Mouse (Mus musculus): ENCODE measurements around the gene Parp1. TPM values are rescaled to one million over a fixed set of nuclear protein-coding genes. Genes with fewer than 3 reads are reported as not detected.
"Not testable (repeated sequence)": the region's sequence is repeated elsewhere in the genome, so short reads cannot be mapped to it uniquely, and the experiment has no call there.

Parp1 gene
- polyA plus RNA-seq, 1 experiment = 29.2 TPM

DNA sequence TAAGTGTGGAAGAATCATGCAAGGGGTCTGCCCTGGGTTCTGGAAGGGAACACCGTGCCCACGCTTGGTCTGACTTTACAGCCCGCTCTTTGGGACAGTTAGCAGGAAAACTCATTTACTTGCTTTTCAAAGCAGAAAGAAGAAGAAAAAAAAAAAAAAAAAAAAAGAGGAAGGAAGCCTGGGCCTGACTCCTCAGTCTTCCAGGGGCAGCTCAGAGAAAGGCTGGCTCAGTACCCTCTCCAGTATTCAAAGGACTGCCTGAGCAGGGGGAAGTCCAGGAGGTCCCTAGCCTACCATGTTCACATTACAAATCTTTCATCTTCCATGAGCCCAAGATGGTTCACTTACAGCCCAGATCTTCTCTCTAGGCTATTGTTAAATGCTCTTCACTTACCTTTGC, 48.0 kb downstream of the Parp1 start:
- TF ChIP-seq MYOD1 (IDR thresholded peaks at IDR 0.05; ENCODE audit: control insufficient read depth in 1 of 3, insufficient read length in 2 of 3, low read depth in 2 of 3) (no peak), SRF (IDR thresholded peaks at IDR 0.05; ENCODE audit: control insufficient read depth, insufficient read length, low read depth) (no peak), TCF3 (IDR thresholded peaks at IDR 0.05; ENCODE audit: insufficient read length, low read depth) (no peak), REST (IDR thresholded peaks at IDR 0.05; ENCODE audit: insufficient read depth, insufficient read length) (no peak), MAX (IDR thresholded peaks at IDR 0.05; ENCODE audit: low read depth) (no peak), CEBPB (IDR thresholded peaks at IDR 0.05; ENCODE audit: insufficient read depth, poor library complexity, severe bottlenecking) (no peak), MYOG (IDR thresholded peaks at IDR 0.05; ENCODE audit: control insufficient read depth in 1 of 3, insufficient read depth in 1 of 3, insufficient read length in 2 of 3, low read depth in 2 of 3) (no peak), USF1 (IDR thresholded peaks at IDR 0.05; ENCODE audit: low read depth) (no peak), TCF12 (IDR thresholded peaks at IDR 0.05; ENCODE audit: insufficient read depth, poor library complexity, severe bottlenecking) (no peak), POLR2AphosphoS2 (IDR thresholded peaks at IDR 0.05; ENCODE audit: insufficient read length, low read depth) (no peak)
- Histone ChIP-seq H3K36me3 (ENCODE audit: control insufficient read depth, insufficient read depth) (no peaks in the 10 kb centered on the region), H3ac (ENCODE audit: control insufficient read depth, insufficient read length) (no peak overlapping the region), H3K4me2 (ENCODE audit: low read depth) (no peak overlapping the region), H3K79me2 (ENCODE audit: control insufficient read depth, insufficient read depth) (no peaks in the 10 kb centered on the region), H3K27me3 (ENCODE audit: control insufficient read depth, insufficient read depth, insufficient read length) (no peaks in the 10 kb centered on the region), H3K4me3 (no peak overlapping the region)

GRCm38 (mm10) chr1:180622389-180622788, 53.7 kb downstream of the Parp1 start:
- no peak for TF ChIP-seq TCF12 (IDR thresholded peaks at IDR 0.05; ENCODE audit: insufficient read depth, poor library complexity, severe bottlenecking)
- Histone ChIP-seq H3K4me3 (no peak overlapping the region), H3K36me3 (ENCODE audit: control insufficient read depth, insufficient read depth) (no peaks in the 10 kb centered on the region), H3K4me2 (ENCODE audit: low read depth) (no peak overlapping the region), H3K27me3 (ENCODE audit: control insufficient read depth, insufficient read depth, insufficient read length) (no peaks in the 10 kb centered on the region), H3ac (ENCODE audit: control insufficient read depth, insufficient read length) (no peak overlapping the region), H3K79me2 (ENCODE audit: control insufficient read depth, insufficient read depth) (no peaks in the 10 kb centered on the region)

GRCm38 (mm10) chr1:180623911-180624310, 55.2 kb downstream of the Parp1 start:
- TF ChIP-seq REST (IDR thresholded peaks at IDR 0.05; ENCODE audit: insufficient read depth, insufficient read length) (no peak), POLR2A (IDR thresholded peaks at IDR 0.05; ENCODE audit: insufficient read length, low read depth) (no peak), TCF3 (IDR thresholded peaks at IDR 0.05; ENCODE audit: insufficient read length, low read depth) (no peak)
- Histone ChIP-seq H3K4me3 (no peak overlapping the region), H3K79me2 (ENCODE audit: control insufficient read depth, insufficient read depth) (no peaks in the 10 kb centered on the region), H3ac (ENCODE audit: control insufficient read depth, insufficient read length) (no peak overlapping the region), H3K36me3 (ENCODE audit: control insufficient read depth, insufficient read depth) (no peaks in the 10 kb centered on the region), H3K27me3 (ENCODE audit: control insufficient read depth, insufficient read depth, insufficient read length) (no peaks in the 10 kb centered on the region), H3K4me2 (ENCODE audit: low read depth) (no peak overlapping the region)

GRCm38 (mm10) chr1:180626141-180626540, 57.4 kb downstream of the Parp1 start:
- TF ChIP-seq TCF12 (IDR thresholded peaks at IDR 0.05; ENCODE audit: insufficient read depth, poor library complexity, severe bottlenecking) (no peak), POLR2AphosphoS2 (IDR thresholded peaks at IDR 0.05; ENCODE audit: insufficient read length, low read depth) (no peak), MYOD1 (IDR thresholded peaks at IDR 0.05; ENCODE audit: control insufficient read depth in 1 of 3, insufficient read length in 2 of 3, low read depth in 2 of 3) (no peak), E2F4 (IDR thresholded peaks at IDR 0.05; ENCODE audit: insufficient read depth) (no peak), REST (IDR thresholded peaks at IDR 0.05; ENCODE audit: insufficient read depth, insufficient read length) (no peak), CEBPB (IDR thresholded peaks at IDR 0.05; ENCODE audit: insufficient read depth, poor library complexity, severe bottlenecking) (no peak), MAX (IDR thresholded peaks at IDR 0.05; ENCODE audit: low read depth) (no peak), MYOG (IDR thresholded peaks at IDR 0.05; ENCODE audit: control insufficient read depth in 1 of 3, insufficient read depth in 1 of 3, insufficient read length in 2 of 3, low read depth in 2 of 3) (no peak)
- H3K79me2 ChIP-seq (ENCODE audit: control insufficient read depth, insufficient read depth) = no peaks in the 10 kb centered on the region
- H3ac ChIP-seq (ENCODE audit: control insufficient read depth, insufficient read length) = no peak overlapping the region
- no peak overlapping the region for H3K4me2 ChIP-seq (ENCODE audit: low read depth)
- H3K36me3 ChIP-seq (ENCODE audit: control insufficient read depth, insufficient read depth) = no peaks in the 10 kb centered on the region
- no peak overlapping the region for H3K4me3 ChIP-seq
- no peaks in the 10 kb centered on the region for H3K27me3 ChIP-seq (ENCODE audit: control insufficient read depth, insufficient read depth, insufficient read length)

DNA sequence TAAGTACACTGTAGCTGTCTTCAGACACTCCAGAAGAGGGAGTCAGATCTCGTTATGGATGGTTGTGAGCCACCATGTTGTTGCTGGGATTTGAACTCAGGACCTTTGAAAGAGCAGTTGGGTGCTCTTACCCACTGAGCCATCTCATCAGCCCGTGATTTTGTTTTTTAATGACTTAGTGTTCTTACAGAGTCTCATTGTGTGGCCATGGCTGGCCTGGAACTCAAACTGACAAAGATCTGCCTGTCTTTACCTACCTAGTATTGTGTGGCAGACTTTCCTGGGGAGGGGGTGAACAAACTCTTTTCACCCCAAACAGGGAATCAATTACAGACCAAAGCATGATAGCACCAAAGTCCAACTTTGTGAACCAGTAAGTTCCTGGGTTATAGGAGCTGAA, 69.1 kb downstream of the Parp1 start:
- not testable (repeated sequence) for H3K4me2 ChIP-seq (ENCODE audit: low read depth); H3ac ChIP-seq (ENCODE audit: control insufficient read depth, insufficient read length); H3K36me3 ChIP-seq (ENCODE audit: control insufficient read depth, insufficient read depth); H3K4me3 ChIP-seq; H3K27me3 ChIP-seq (ENCODE audit: control insufficient read depth, insufficient read depth, insufficient read length)
- H3K79me2 ChIP-seq (ENCODE audit: control insufficient read depth, insufficient read depth) = peaks cover 17% of the 10 kb centered on the region

Data from myocyte (in vitro differentiated cells).